Mouse (Mus musculus): ENCODE measurements around the gene Pctp. TPM values are rescaled to one million over a fixed set of nuclear protein-coding genes. Genes with fewer than 3 reads are reported as not detected.

Pctp gene
- 11.1 TPM for polyA plus RNA-seq (2017; shearing (Covaris generic))

GRCm38 (mm10) chr11:90002231-90002986 is at the start of gene Pctp:
Gene Pctp, minus strand, starts transcription at chr11:90002894.

GRCm38 (mm10) chr11:90029841-90030398 is 27.2 kb upstream of the Pctp start, which contains the start of gene Tmem100:
Gene Tmem100, plus strand, starts transcription at chr11:90030348.

Other genes with a start within 250 kb of the Pctp start
- gene Ankfn1, start 225.2 kb downstream of the Pctp start, polyA plus RNA-seq (2017; shearing (Covaris generic)), result not detected
- gene Tmem100, start 27.5 kb upstream of the Pctp start, polyA plus RNA-seq (2017; shearing (Covaris generic)), result not detected
- gene Gm45716, start 184.8 kb upstream of the Pctp start, polyA plus RNA-seq (2017; shearing (Covaris generic)), result 4.9 TPM
- gene Mmd, start 246.6 kb upstream of the Pctp start, polyA plus RNA-seq (2017; shearing (Covaris generic)), result 21.9 TPM

Data from CD4-positive, CD25-positive, alpha-beta regulatory T cell, adult 9 weeks (primary cell).